23 mouse cellular contexts compared by ENCODE assay signal in genomic region chr2:72246376-72246775, GRCm38 (mm10).
"Had no signal": no experiment of that assay in that cellular context is flagged by ENCODE, and none has a peak within 500 bp of the region (broad histone marks: within the 10 kb centered on the region; RNA-seq: fewer than 3 reads in every experiment).

No protein-coding gene starts in this region.

- DNase-seq: gastrocnemius, postnatal 14 days; gastrocnemius, postnatal 36 days; heart, adult 18-20 months; heart, postnatal 14 days; heart, postnatal 36 days; kidney, adult 11 months; kidney, adult 2 months; kidney, adult 9 months; kidney, postnatal 14 days; kidney, postnatal 36 days; layer of hippocampus, adult 9-11 months; layer of hippocampus, postnatal 36 days; left cerebral cortex, postnatal 4 days had no signal

- H3K27me3 ChIP-seq: heart, embryonic 12.5 days; hindbrain, embryonic 15.5 days; kidney, embryonic 15.5 days; limb, embryonic 13.5 days; limb, embryonic 15.5 days; liver, embryonic 12.5 days had no signal

- H3K36me3 ChIP-seq: heart, embryonic 12.5 days; hindbrain, embryonic 13.5 days; hindbrain, embryonic 15.5 days; kidney, embryonic 15.5 days; limb, embryonic 13.5 days; limb, embryonic 15.5 days; liver, embryonic 12.5 days had no signal

- H3K4me1 ChIP-seq: hindbrain, embryonic 15.5 days had no signal

- ATAC-seq: hindbrain, postnatal 0 days; intestine, embryonic 16.5 days; liver, embryonic 12.5 days had no signal

- H3K27ac ChIP-seq: hindbrain, embryonic 13.5 days; hindbrain, embryonic 15.5 days; hindbrain, postnatal 0 days; kidney, embryonic 15.5 days; kidney, postnatal 0 days; limb, embryonic 13.5 days; limb, embryonic 15.5 days; liver, embryonic 12.5 days had no signal

- H3K4me3 ChIP-seq: heart, embryonic 12.5 days; hindbrain, embryonic 13.5 days; hindbrain, embryonic 15.5 days; kidney, embryonic 15.5 days; limb, embryonic 13.5 days; limb, embryonic 15.5 days; liver, embryonic 12.5 days had no signal

- H3K9me3 ChIP-seq: heart, embryonic 12.5 days; hindbrain, embryonic 13.5 days; hindbrain, embryonic 15.5 days; kidney, embryonic 15.5 days; limb, embryonic 13.5 days; limb, embryonic 15.5 days; liver, embryonic 12.5 days had no signal

- H3K4me2 ChIP-seq: heart, embryonic 12.5 days; hindbrain, embryonic 13.5 days; hindbrain, embryonic 15.5 days; kidney, embryonic 15.5 days; limb, embryonic 13.5 days; limb, embryonic 15.5 days; liver, embryonic 12.5 days had no signal

- H3K9ac ChIP-seq: heart, embryonic 12.5 days; hindbrain, embryonic 13.5 days; hindbrain, embryonic 15.5 days; kidney, embryonic 15.5 days; limb, embryonic 13.5 days; limb, embryonic 15.5 days; liver, embryonic 12.5 days had no signal
